Mouse (Mus musculus) cerebellum, postnatal 10 days (tissue): ENCODE measurements around the gene Ms4a2.

Experiments used
- DNase-seq, 2 experiments: peaks; one replicate each; pipeline ENCODE4 v3.0.0; 2021; ENCODE audit warnings: mixed read lengths in 2 of 2

The Ms4a2 gene

GRCm38 (mm10) chr19:11589205-11589604 is 34.3 kb downstream of the Ms4a2 start:
- DNase-seq = no peak

DNA sequence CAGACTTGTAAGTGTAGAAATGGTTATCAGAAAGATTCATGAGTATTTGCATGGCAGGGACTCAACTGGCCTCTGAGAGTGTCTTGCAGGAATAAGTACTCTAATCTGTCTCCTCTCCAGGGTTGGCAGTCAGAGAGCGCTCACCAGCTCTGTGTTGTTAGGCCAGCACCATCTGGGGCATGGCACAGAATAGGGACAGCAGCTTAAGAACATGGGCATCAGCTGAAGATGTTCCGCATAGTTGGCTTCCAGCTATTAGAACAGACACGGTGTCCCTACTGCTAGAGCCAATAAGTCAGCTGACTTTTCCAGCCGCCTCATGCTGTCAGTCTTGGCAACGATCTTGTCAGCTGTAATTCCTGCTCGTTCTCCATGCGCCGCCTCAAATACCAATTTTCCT is 48.6 kb downstream of the Ms4a2 start:
- peak; percentile 56 to 69 for DNase-seq
